Mouse (Mus musculus): ENCODE results near the gene Pde7b. TPM values are rescaled to one million over a fixed set of nuclear protein-coding genes. Genes with fewer than 3 reads are reported as not detected.
A peak's percentile ranks its signal among the peaks of the same experiment; 100 is the strongest.
"Not testable (repeated sequence)": the region's sequence is repeated elsewhere in the genome, so short reads cannot be mapped to it uniquely, and the experiment has no call there.

The Pde7b gene
- polyA plus RNA-seq, 1 experiment, result 25.4 TPM

DNA sequence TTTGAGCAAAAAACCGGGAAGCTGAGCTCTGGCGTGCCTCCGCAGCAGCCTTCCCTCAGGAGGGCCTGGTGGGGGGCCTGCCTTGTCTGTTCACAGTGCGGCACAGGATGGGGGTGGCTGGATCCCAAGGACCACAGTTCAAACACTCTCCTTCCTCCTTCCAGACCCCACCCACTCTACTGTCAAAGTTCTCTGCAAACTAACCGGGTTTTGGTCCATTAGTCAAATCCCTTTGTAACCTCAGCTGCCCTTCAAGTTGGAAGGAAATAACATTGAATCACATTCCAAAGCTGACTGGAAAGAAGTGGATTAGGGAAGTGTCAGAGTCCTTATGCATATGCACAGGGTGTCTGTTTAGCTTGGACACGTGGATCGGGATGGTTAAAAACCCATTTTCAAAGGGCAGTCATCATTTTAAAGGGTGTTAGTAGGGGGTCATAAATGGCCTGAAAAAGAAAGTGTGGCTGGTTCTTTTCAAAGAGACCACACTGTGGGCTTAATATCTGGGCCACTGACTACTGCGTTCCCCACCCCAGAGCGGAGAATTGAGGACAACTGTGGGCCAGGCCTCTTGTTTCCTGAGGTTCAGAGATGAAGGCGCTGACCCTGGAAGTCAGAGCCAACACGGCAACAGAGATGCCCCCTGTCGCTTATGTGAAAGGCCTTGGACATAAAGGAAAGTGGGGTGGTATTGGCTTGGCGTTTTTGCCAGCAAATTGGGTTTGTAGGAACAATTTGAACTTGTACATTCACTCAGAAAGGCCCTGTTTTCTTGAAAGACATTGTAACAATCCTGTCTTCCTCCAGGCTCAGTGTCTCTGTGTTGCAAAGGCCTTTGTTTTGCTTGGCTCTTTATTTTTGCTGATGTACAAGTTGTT is 175.8 kb downstream of the Pde7b start:
- H3K27ac ChIP-seq (ENCODE audit: insufficient read depth, low read length), result peak overlapping the region; percentile 70; the same call in 1 of the 2 replicates
- H3K4me1 ChIP-seq (ENCODE audit: control insufficient read depth, insufficient read depth, low read length), result no peaks in the 10 kb centered on the region; the same call in 1 of the 2 replicates
- H3K4me3 ChIP-seq (ENCODE audit: insufficient read depth, low read length), result no peak overlapping the region; the same call in 1 of the 2 replicates
- no peak for TF ChIP-seq CTCF (IDR thresholded peaks at IDR 0.05; ENCODE audit: extremely low read depth, insufficient read depth, low read length)
- TF ChIP-seq POLR2A (IDR thresholded peaks at IDR 0.05; ENCODE audit: extremely low read depth, insufficient read depth, low read length), result no peak

- TF ChIP-seq CTCF (IDR thresholded peaks at IDR 0.05; ENCODE audit: extremely low read depth, insufficient read depth, low read length), result no peak
- no peak for TF ChIP-seq POLR2A (IDR thresholded peaks at IDR 0.05; ENCODE audit: extremely low read depth, insufficient read depth, low read length)
- Histone ChIP-seq H3K27ac (ENCODE audit: insufficient read depth, low read length) (peak overlapping the region; percentile 70), H3K4me1 (ENCODE audit: control insufficient read depth, insufficient read depth, low read length) (no peaks in the 10 kb centered on the region; the same call in 1 of the 2 replicates), H3K4me3 (ENCODE audit: insufficient read depth, low read length) (peak overlapping the region; percentile 46)
Measured at GRCm38 (mm10) chr10:20547951-20548551, 176.8 kb downstream of the Pde7b start.

GRCm38 (mm10) chr10:20543121-20543520 is 181.8 kb downstream of the Pde7b start:
- H3K4me3 ChIP-seq (ENCODE audit: insufficient read depth, low read length), result no peak overlapping the region
- no peaks in the 10 kb centered on the region for H3K4me1 ChIP-seq (ENCODE audit: control insufficient read depth, insufficient read depth, low read length)
- no peak overlapping the region for H3K27ac ChIP-seq (ENCODE audit: insufficient read depth, low read length)
- TF ChIP-seq CTCF (IDR thresholded peaks at IDR 0.05; ENCODE audit: extremely low read depth, insufficient read depth, low read length), result no peak
- TF ChIP-seq POLR2A (IDR thresholded peaks at IDR 0.05; ENCODE audit: extremely low read depth, insufficient read depth, low read length), result no peak

DNA sequence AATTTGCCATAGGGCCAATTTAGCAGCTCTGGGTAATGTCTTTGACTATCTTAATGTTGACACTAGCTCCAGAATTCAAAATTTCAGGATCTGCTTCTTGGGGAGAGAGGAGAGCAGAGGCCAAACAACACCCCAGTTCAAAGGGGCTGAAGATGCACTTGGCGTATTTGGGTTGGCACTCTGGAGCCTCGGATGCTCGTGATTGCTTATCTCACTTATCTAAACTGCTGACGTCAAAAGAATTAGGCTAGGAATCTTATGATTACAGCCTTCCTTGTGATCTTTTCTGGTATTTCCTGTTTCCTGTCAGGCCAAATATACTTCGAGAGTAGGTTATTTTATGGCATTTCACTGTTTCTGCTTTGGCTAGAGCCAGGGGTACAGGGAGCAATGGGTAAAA is 191.1 kb downstream of the Pde7b start:
- no peak for TF ChIP-seq CTCF (IDR thresholded peaks at IDR 0.05; ENCODE audit: extremely low read depth, insufficient read depth, low read length)
- TF ChIP-seq POLR2A (IDR thresholded peaks at IDR 0.05; ENCODE audit: extremely low read depth, insufficient read depth, low read length), result no peak
- Histone ChIP-seq H3K27ac (ENCODE audit: insufficient read depth, low read length) (no peak overlapping the region), H3K4me3 (ENCODE audit: insufficient read depth, low read length) (no peak overlapping the region), H3K4me1 (ENCODE audit: control insufficient read depth, insufficient read depth, low read length) (no peaks in the 10 kb centered on the region)

DNA sequence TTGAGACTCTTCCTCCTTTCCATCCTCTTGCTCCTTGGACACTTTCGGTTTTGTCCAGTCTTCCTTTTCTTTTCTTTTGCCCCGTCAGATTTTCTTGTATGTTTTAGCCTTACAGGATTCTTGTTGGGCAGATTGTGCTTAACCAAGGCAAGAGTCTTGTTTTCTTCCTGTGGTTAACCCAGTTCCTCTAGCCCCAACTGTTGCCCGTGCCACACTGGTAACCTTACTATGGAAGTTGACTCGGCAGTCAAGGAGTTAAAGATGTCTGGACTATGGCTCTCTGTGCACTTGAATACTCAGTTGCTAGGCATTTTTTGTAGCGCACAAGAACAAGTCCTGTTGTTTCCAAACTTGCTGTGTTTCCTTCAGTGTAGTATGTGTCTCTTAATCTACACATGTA is 193.0 kb downstream of the Pde7b start:
- Histone ChIP-seq H3K27ac (ENCODE audit: insufficient read depth, low read length) (no peak overlapping the region), H3K4me3 (ENCODE audit: insufficient read depth, low read length) (no peak overlapping the region), H3K4me1 (ENCODE audit: control insufficient read depth, insufficient read depth, low read length) (no peaks in the 10 kb centered on the region)
- TF ChIP-seq CTCF (IDR thresholded peaks at IDR 0.05; ENCODE audit: extremely low read depth, insufficient read depth, low read length) (no peak), POLR2A (IDR thresholded peaks at IDR 0.05; ENCODE audit: extremely low read depth, insufficient read depth, low read length) (no peak)

- H3K4me1 ChIP-seq (ENCODE audit: control insufficient read depth, insufficient read depth, low read length), result no peaks in the 10 kb centered on the region
- H3K27ac ChIP-seq (ENCODE audit: insufficient read depth, low read length), result no peak overlapping the region
- TF ChIP-seq POLR2A (IDR thresholded peaks at IDR 0.05; ENCODE audit: extremely low read depth, insufficient read depth, low read length) (no peak), CTCF (IDR thresholded peaks at IDR 0.05; ENCODE audit: extremely low read depth, insufficient read depth, low read length) (no peak)
- H3K4me3 ChIP-seq (ENCODE audit: insufficient read depth, low read length), result peak overlapping the region; percentile 30
Measured at GRCm38 (mm10) chr10:20528544-20529411, 196.1 kb downstream of the Pde7b start.

DNA sequence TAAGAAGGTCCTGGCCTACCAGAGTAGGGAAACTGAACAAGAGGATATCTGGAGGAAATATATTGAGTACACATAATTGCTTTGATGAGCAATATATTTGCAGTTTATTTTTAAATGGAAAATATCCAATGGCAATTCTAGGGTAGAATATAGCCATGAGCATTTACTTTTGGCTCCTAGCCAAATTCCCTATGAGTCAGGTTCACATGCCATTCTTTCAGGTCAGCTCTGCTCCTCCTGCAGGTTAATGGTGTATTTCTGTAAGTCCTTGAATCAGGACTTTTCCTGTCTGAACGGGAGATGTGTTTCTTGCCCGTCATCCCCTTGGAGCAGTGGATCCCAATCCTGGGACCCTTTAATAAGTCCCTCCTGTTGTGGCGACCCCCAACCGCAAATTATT is 197.1 kb downstream of the Pde7b start:
- no peak overlapping the region for H3K27ac ChIP-seq (ENCODE audit: insufficient read depth, low read length)
- no peak overlapping the region for H3K4me3 ChIP-seq (ENCODE audit: insufficient read depth, low read length)
- TF ChIP-seq POLR2A (IDR thresholded peaks at IDR 0.05; ENCODE audit: extremely low read depth, insufficient read depth, low read length), result no peak
- no peak for TF ChIP-seq CTCF (IDR thresholded peaks at IDR 0.05; ENCODE audit: extremely low read depth, insufficient read depth, low read length)
- no peaks in the 10 kb centered on the region for H3K4me1 ChIP-seq (ENCODE audit: control insufficient read depth, insufficient read depth, low read length)

DNA sequence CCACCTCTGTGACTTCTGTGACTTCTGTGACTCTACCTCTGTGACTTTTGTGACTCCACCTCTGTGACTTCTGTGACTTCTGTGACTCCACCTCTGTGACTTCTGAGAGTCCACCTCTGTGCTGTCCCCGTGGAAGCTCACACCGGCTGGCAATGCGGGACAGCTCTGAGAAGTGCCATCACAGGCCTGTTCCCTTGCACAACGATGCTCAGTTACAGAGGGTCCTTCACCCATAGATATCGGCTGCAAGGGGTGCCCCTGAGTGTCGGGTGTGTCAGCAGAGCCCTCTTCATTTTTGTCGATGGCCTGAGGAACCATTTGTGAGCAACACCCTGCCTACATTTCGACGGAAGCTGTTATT is 206.4 kb downstream of the Pde7b start:
- no peak overlapping the region for H3K4me3 ChIP-seq (ENCODE audit: insufficient read depth, low read length)
- no peaks in the 10 kb centered on the region for H3K4me1 ChIP-seq (ENCODE audit: control insufficient read depth, insufficient read depth, low read length)
- no peak for TF ChIP-seq CTCF (IDR thresholded peaks at IDR 0.05; ENCODE audit: extremely low read depth, insufficient read depth, low read length)
- TF ChIP-seq POLR2A (IDR thresholded peaks at IDR 0.05; ENCODE audit: extremely low read depth, insufficient read depth, low read length), result no peak
- no peak overlapping the region for H3K27ac ChIP-seq (ENCODE audit: insufficient read depth, low read length)

DNA sequence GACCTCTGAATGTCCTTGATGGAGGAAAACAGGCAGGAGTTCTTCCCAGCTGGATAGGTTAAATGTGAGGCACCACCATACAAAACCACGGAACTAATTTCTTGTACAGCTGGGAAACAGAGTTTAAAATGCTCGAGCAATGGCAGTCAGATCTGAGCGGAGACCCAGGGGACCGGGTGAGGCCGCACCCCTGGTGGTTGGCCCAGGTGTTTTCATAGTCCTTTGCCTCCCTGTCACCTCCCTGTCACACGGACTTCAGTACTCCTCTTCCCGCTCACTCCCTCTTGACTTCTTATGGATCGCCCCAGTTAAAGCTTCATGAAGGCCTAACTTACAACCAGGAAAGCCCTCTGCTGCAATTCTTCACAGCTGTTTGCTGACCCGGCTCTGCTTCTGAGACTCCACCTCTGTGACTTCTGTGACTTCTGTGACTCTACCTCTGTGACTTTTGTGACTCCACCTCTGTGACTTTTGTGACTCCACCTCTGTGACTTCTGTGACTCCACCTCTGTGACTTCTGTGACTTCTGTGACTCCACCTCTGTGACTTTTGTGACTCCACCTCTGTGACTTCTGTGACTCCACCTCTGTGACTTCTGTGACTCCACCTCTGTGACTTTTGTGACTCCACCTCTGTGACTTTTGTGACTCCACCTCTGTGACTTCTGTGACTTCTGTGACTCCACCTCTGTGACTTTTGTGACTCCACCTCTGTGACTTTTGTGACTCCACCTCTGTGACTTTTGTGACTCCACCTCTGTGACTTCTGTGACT is 206.9 kb downstream of the Pde7b start:
- not testable (repeated sequence) for H3K4me1 ChIP-seq (ENCODE audit: control insufficient read depth, insufficient read depth, low read length); H3K27ac ChIP-seq (ENCODE audit: insufficient read depth, low read length)

More for the DNA sequence above, 206.9 kb downstream of the Pde7b start:
- H3K4me3 ChIP-seq (ENCODE audit: insufficient read depth, low read length), result not testable (repeated sequence)
